Mouse (Mus musculus): ENCODE measurements around the gene Fcna.

The Fcna gene

DNA sequence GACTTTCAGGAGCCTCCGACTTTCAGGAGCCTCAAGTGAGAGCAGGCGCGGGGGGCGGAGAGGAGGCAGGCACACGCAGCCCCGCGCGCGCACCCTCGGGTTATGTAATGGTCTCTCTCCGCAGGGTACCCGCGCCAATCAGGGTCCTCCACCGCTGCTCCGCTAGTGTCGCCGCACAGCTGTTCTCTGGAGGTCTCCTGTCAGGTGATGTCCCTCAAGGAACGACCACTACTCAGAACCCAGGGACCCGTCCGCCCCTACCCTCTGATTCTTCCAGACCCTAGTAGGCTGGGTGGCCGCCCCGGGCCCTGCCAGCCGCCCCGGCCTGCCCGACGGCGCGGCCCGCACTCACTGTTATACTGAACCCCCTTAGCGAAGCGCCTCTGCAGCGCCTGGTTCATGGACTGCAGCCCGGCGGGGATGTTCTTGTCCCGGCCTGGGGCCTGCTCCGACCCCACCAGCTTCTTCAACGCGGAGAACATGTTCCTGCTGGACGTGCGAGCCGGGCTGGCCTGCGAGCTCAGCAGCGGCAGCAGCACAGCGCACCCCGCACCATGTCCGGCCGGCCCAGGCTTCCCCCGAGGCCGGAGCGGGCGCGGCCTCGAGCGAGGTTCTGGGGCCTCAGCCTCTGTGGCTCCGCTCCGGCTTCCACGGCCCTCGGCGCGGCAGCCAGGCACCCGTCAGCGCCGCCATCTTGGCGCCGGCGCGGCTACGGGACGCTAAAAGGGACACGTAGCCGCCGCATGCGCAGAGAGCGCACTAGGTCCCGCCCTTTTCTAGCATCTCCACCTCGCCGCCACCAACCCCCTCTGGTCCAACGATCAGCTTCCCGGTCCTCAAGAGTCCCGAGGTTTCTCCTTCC, 19.8 kb downstream of the Fcna start, which contains the start of gene Rabl6:
Rabl6 (minus strand) TSS at position 761 of the 862 bp plus-strand sequence.
- DNase-seq (ENCODE audit: low spot score) = peak; percentile 76

DNA sequence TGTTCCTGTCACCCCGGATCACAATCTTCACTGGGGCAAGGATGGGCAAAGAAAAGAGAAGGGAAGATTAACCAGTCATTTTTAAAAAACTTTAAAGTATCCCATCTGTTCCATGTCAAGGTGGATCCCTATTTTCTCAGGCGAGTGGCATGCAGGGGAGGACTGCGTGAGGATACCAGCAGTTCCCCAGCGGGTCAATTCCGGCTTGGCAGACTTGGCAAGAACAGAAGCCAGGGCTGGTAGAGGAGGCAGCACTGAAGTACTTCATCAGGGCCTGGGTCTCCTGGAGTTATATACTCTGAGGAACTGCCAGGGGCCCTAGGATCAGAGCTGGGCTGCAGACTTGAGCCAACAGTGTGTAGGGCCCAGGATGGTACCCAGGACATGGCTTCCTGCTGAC, 25.3 kb downstream of the Fcna start:
- no peak for DNase-seq (ENCODE audit: low spot score)

DNA sequence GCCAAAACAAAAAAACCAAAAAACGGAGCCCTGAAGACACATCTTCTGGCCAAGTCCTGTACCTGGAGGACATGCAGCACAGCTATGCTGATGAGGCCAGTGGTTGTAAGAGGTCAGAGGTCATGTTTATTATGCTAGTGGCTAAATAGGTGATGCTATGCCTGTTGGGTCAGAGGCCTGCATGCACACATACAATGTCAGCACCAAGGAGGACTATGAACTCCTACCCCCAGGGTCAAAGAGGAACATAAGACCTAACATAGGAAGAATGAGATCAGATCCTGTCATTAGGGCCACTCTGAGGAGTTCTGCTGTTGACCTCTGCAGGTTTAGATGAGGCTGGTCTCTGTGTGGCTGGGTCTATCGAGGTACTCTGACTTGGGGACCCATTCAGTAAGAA, 27.8 kb downstream of the Fcna start:
- no peak for DNase-seq (ENCODE audit: low spot score)

DNA sequence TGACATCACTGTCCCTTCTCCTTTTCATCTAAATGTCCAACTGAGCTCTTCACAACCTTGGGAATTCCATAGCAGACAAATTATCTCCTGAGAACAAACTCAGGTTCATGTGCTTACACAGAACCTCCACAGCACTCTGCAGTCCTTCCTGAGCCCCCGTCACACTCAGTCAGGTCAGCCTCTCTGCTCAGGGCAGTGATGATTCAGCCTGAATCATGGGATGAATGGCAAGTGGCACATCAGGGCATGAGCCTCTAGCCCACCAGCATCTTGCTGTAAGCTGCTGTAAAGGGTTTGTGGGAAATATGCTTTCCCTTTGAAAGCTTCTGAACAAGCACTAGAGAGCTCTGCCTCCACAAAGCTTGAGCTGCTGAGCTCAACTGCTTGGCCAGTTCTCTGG, 29.1 kb downstream of the Fcna start:
- no peak for DNase-seq (ENCODE audit: low spot score)

DNA sequence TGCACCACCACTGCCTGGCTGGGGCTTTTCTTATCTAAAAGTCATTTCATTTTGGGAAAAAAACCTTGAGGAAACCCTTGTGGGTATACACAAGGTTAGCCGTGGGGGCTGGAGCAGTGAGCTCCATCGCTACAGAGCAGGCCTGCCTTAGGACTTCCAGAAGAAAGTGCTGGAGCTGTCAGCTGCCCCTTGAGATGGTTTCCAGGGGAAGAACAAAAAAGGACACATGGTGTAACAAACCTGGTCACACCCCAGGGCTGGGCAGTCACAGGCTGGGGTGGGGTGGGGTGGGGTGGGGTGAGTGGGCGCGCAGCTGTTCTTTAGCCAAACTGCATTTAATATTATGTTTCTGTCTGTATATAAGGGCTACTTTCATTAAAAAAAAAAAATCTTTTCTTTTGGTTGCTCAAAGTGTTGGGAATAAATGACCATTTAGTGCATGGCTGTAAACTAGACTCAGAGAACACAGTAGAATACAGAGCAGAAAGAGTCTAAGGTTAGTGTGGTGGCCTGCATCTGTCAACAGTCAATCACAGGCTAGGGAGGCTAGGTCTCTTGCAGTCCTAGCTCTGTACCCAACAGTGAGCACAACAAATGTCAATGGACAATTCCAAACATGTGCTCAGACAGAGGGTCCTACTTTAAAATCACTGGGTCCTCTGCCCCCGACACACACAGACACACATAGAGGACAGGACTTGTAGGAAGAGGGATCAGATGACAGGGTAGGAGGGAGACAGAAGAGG, 30.9 kb downstream of the Fcna start:
- no peak for DNase-seq (ENCODE audit: low spot score)

DNA sequence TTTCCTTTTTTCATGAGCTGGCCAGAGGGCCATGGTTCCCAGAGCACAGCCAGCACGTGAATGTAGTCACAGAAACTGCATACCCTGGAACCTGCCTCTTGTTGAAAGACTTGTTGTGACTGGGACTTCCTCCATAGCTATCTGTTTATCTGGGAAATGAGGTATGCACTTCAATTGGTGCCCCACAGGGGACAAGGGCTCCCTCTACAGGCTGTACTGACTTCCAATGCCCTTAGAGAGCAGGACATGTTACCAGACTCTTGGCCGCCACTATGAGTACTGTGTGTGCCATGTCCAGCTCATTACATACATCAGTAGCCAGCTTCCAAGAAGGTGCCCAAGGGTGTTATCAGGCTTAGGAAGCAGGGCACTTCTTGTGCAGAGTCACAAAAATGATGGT, 36.0 kb downstream of the Fcna start:
- DNase-seq (ENCODE audit: low spot score) = no peak

DNA sequence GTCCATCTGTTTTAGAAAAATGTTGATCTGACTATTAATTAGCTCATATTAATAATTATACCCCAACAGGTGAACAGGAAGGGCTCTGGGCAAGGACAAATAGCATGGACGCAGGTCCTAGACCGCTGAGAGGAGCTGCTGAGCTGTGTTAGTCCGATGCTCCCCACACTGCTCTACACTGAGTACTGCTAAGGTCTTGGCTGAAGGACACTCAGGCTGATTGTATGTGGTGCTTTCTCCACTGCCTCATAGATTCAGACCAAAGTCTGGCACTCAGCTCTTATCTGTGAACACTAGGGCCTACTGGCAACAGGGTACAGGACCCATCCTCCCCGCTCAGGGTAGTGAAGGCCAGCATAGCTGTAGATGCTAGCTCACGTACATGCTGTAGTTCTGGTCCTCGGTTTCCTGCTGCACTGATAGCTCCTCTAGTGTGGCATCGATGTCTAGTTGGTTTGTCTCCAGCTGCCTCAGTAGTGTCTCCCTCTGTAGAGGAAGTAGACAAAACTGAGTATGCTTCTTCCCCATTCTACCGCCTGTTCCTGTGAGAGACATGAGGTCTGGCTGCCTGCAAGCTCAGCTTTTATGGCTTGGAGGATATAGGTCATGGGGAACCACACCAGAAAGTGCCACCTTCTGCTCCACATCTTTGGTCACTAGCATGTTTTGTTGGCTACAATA, 39.5 kb downstream of the Fcna start:
- no peak for DNase-seq (ENCODE audit: low spot score)

DNA sequence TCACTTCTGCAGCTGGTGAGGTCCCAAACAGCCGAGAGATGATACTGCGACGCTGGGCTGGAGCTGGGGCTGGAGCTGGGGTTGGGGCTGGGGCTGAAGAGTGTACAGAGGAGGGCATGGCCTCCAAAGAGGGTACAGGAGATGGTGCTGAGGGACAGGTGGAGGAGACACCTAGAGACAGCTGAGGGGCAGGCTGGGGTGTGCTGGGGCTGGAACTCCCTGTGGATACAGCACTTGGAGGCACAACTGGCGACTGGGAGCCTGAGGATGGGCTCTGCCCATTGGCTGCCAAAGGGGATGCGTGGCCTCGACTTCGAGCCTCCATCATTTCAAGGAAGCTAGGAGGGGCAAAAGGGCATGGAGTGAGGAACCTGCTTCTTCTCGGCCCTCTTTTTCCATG, 40.5 kb downstream of the Fcna start:
- DNase-seq (ENCODE audit: low spot score) = no peak

DNA sequence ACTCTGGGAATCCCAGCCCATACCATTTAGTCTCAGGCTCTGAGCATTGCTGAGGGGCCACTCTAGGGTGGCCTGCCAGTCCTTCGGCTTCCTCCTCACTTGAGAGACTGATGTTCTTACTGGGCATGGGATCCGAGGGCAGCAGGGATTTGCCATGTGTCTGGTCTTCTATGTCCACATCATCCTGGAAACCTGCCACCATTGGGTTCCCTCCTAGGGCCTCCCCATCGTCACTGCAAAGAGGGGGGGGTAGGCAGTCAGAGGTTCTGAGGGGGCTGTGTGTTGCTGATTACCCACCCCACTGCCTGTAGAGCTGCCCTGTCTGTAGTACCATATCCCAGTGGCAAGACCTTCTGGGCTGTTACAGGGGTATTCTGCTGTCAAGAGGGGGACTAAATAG, 42.2 kb downstream of the Fcna start:
- no peak for DNase-seq (ENCODE audit: low spot score)

DNA sequence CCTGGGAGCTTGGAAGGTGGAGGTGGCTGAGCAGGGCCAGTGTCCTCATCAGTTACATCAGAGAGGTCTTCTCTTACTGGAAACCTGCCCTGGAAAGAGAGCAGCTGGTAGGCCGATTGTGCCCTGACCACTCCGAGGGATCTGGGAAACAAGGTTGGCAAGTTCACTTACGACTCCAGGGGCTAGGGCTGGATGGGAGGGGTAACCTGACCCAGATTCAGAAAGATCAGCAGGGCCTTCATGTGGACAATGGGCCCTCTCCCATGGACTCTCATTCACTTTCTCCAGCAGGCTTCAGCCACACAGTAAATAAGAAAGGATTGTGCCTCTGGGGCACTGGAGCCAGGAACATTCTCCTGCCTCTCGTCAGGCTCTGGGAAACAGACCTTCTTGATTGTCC, 43.0 kb downstream of the Fcna start:
- DNase-seq (ENCODE audit: low spot score) = no peak

DNA sequence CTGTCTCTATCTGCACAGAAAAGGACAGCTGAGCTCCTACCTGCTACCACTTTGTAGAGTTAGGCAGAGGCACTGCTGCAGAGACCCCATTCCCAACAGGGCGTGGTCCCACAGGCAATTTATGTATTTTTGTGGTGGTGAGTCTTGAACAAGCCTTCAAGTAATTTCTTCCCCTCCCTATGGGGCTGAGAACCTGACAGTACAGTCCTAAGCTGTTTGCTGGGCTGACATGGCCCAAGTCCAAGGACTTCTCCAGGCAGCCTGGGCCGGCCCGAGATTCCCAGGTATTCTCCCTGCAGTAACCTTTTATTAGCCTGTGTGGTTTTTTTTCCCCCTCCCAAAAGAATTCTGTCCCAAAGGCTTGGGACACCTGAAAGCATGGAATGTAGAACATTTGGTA, 43.7 kb downstream of the Fcna start:
- no peak for DNase-seq (ENCODE audit: low spot score)

DNA sequence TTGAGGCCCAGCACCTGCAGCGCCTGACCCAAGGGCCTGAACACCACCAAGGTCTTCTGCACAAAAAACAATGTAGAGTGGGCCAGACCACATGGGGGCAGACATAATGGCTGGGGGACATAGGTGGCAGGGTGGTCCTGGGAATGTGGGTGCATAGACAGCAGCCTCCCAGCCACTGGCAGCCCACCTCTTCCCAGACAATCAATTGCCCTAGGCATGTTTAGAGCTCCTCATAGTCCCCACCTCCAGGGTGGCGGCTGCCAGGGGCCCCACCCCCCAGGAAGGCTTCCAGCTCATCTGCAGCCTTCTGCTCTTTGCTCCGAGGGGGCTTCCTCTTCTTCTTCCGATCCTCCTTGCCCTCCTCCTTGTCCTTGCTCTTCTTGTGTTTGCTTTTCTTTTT, 44.3 kb downstream of the Fcna start:
- no peak for DNase-seq (ENCODE audit: low spot score)

DNA sequence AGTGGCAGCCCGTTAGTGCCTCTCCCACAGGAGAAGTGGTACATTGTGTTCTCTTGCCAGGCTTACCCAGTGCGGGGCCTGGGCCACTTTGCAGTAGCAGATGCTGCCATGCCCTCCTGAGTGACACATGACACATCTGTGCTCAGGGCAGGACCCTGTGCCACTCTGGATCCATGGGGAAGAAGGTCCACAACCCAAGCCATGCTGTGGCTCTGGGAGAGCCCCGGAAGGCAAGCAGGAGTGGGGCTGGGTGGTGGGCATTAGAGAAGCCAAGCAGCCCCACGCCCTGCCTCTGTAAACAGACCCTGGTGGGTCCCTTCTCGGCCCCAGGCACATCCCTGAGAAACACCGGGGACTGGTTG, 44.7 kb downstream of the Fcna start:
- DNase-seq (ENCODE audit: low spot score) = no peak

DNA sequence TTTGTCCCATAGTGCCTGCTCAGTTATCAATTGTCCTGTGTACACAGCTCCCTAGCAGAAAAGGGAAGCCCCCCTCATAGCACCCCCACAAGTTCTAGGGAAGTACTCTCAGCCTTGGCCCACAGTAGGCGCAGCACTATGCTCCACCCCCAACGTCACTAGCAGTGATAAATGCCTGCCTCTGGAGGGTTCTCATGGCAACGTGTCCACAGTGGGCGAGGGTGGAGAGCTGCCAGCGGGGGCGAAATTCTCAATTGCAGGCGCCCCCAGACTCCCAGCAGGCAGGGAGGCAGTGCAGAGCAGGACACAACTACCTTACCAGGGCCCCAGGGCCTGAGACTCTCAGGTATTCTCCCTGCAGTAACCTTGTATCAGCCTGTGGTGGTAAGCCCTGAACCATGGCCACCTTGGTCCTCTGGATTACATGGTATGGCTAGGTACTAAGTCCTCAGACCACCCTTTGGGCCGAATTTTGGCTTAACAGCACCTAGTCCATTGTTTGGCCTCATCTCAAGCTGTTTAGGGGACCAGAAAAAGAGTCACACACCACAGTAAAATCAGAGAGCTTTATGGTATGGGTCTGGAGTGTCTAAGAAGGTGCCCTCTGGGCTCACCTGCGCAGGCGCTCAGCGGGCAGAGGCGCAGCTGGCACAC, 45.2 kb downstream of the Fcna start:
- DNase-seq (ENCODE audit: low spot score) = no peak

DNA sequence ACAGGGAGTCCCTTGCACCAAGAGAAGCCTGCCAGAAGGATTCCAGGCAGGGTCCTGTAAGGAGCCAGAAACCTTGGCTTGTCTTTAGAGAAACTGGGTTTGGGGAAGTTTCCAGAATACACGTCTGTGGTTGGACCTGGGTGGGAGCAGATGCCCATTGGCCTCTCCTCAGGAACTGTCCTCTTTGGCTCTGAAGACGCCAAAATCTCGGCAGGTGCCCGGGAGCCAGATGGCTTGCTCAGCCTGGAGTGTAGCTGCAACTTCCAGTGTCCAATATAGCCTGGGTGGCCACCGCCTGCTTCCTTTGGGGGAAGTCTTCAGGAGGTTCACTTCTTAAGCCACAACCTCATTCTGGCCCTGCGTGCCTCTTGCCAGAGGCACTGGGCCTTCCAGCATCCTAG, 45.9 kb downstream of the Fcna start:
- DNase-seq (ENCODE audit: low spot score) = no peak

DNA sequence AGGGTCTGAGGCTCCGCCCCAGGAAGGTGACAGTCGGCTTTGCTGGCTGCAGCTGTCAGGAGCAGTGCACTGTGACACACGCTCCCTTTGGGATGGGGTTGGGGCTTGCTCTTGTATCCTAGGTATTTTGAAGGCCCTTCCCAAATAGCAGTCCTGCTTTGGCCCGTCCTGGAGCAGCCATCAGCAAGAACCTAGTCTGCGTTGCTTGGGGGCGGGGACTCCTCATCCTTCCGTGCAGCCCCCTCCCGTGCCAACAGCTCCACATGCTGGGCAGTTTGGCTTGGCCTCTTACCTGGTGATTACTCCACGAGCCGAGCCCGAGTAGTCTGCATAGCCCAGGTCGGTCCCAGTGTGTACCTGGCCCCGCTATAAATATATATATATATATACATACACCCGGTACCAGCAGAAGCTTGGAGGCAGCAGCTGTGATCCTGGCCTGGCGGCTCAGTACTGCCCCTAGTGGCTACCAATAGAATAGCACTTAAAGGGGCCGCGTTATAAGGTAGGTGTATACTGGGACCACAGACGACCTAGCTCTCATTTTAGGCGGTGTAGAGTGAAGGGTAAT, 46.5 kb downstream of the Fcna start, which contains the start of gene Ajm1:
Ajm1 (minus strand) TSS at position 464 of the 571 bp plus-strand sequence.
- DNase-seq (ENCODE audit: low spot score) = no peak

DNA sequence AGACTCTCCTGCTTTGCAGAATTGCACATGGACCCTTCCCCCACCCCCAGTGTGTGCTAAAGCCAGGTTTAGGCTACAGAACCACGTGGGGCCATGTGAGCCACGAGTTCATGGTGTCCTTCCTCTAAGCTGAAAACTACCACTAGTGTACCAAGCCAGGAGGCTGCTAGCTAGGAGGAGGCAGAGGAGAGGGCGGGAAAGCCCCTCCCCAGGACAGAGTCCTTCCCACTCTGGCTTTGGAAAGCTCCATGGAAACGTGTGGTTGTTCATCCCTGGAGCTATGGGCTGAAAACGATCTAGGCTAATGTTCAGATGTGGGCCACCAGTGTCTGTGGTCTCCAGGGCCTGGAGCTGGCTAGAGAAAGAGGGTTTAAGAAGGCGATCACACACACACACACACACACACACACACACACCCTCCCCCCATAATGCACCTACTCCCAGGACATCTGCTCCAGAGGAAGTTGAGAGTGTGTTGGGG, 47.2 kb downstream of the Fcna start:
- DNase-seq (ENCODE audit: low spot score) = no peak

DNA sequence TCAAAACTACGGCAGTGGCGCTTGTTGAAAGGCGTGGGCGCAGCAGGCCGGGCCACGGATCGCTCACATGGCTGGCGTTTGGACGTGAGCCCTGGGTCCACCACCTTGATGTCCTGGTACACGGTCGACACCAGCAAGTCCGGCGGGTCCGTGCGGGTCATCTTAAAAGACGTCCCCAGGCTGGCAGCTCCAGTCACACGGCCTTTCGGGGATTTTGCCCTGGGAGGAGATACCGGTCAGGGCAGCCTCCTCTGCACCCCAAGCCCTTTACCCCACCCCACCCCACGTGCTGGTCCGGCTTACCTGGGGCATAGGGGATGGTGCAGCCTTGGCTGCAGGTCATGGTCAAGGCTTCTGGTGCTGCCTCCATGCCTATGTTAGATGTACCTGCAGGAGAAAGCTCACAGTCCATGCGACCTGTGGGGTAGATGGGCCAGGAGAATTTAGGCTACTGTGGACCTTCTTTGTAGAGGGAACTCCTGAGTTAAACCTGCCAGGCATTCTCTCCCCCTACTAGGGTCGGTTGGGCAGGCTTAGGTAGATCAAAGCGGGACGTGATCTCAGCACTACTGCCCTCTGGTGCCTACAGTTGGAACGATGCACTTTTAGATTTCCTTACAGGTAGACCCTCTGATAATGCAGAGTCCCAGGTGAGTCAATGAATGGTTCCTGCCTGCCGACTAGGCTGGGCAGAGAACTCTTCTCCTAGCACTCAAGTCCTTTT, 47.9 kb downstream of the Fcna start:
- DNase-seq (ENCODE audit: low spot score) = no peak

DNA sequence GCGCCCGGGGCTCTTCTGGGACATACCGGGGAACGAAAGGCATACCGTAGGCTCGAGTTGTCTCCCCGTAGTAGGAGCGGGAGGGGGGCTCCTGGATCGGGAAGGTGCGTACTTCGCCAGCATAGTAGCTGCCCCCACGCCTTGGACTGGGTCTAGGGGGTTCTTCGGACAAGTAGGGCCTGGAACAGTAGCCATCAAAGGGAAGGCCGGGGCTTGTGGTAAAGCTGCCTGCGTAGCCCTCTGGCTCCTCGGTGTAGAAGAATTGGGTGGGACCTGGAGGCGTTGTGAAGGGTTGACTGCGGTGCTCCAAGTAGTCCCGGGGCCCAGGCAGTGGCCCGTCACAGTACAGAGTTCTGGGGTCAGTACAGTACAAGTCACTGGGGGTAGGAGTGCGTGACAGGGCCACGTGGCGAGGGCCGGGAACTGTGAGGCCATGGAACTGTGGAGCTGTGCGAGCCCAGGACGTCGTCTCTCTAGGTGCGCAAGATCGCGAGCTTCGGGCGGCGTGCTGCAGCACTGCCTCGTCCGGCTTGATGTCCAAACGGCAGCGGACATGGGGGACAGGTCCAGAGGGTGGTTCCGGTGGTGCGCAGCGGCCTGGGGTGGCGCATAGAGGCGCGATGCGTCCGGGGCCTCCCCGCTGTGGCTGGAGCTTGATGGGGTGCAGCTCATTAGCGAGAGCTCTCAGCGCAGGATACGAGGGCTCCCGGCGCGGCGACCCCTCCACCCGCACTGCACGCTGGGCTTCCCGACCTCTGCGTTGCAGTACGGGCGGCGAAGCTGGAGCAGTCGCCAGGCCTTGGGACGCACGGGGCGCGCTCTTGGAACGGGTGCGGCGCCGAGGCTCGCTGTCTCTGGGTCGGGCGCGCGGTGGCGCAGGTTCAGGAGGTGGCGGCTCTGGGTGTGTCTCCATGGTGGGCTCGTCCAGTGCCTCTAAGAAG, 48.8 kb downstream of the Fcna start:
- DNase-seq (ENCODE audit: low spot score) = no peak

All from ovary, postnatal 10 days (tissue).